Mouse (Mus musculus) forelimb bud, embryonic 11.5 days (tissue): ENCODE data around the gene Selenok.

Experiments
- DNase-seq: peaks from one replicate; pipeline ENCODE4 v3.0.0-alpha.2; 2012; ENCODE audit warnings: low read depth, low spot score

Selenok gene

GRCm38 (mm10) chr14:29996000-29996751 is 28.1 kb downstream of the Selenok start:
- no peak for DNase-seq

- DNase-seq: no peak
Observed at GRCm38 (mm10) chr14:29997345-29997744, 29.2 kb downstream of the Selenok start.

- no peak for DNase-seq
Observed at GRCm38 (mm10) chr14:29998747-29999474, 30.8 kb downstream of the Selenok start.

- no peak for DNase-seq
Observed at GRCm38 (mm10) chr14:29999475-29999811, 31.3 kb downstream of the Selenok start.

- peak; percentile 23 for DNase-seq
Observed at GRCm38 (mm10) chr14:30008733-30009575, 40.8 kb downstream of the Selenok start, which contains the start of the genes Il17rb and Chdh. Gene Il17rb (minus strand): TSS chr14:30008896. Gene Chdh (plus strand): TSS chr14:30009023.

GRCm38 (mm10) chr14:30009864-30010560 is 41.9 kb downstream of the Selenok start:
- DNase-seq: no peak

GRCm38 (mm10) chr14:30011886-30012560 is 43.9 kb downstream of the Selenok start:
- DNase-seq: no peak

GRCm38 (mm10) chr14:30014487-30014886 is 46.4 kb downstream of the Selenok start:
- DNase-seq: no peak

- no peak for DNase-seq
Observed at GRCm38 (mm10) chr14:30015008-30015407, 46.9 kb downstream of the Selenok start.

- DNase-seq: no peak
Observed at GRCm38 (mm10) chr14:30016666-30017065, 48.6 kb downstream of the Selenok start.

- no peak for DNase-seq
Observed at GRCm38 (mm10) chr14:30017794-30018462, 49.8 kb downstream of the Selenok start.

- DNase-seq: no peak
Observed at GRCm38 (mm10) chr14:30018463-30018801, 50.3 kb downstream of the Selenok start.

- DNase-seq: no peak
Observed at GRCm38 (mm10) chr14:30018846-30019245, 50.7 kb downstream of the Selenok start.

- no peak for DNase-seq
Observed at GRCm38 (mm10) chr14:30019375-30019774, 51.3 kb downstream of the Selenok start.

GRCm38 (mm10) chr14:30019792-30020575 is 51.9 kb downstream of the Selenok start:
- DNase-seq: no peak

GRCm38 (mm10) chr14:30022471-30022870 is 54.4 kb downstream of the Selenok start:
- DNase-seq: no peak

- DNase-seq: no peak
Observed at GRCm38 (mm10) chr14:30024387-30024786, 56.3 kb downstream of the Selenok start.
